Mouse (Mus musculus) heart, postnatal 25 days (tissue): ENCODE measurements around the gene Aacs. TPM values are rescaled to one million over a fixed set of nuclear protein-coding genes. Genes with fewer than 3 reads are reported as not detected.

Experiments
- DNase-seq: peaks from one replicate; pipeline ENCODE4 v3.0.0; 2022; ENCODE audit warnings: low spot score
- intact Hi-C: fragments of 180-260 bp; cut with DNase I; formaldehyde crosslinking; loops from one replicate; pipeline ENCODE4 v1.15.1; 2025
- total RNA-seq, 2 experiments: library from RNA; stranded (reverse); gene quantifications; 2 replicates each; pipeline ENCODE4 v1.2.3; 2021

The Aacs gene
- total RNA-seq, 2 experiments from 2014 or later: 3.0 to 4.1 TPM

- intact Hi-C loops: loop anchor here (5.0 kb wide), 2 partner anchors 50 to 80 kb away; no protein-coding TSS in a partner anchor
- no peak for DNase-seq
Measured at GRCm38 (mm10) chr5:125461868-125462445, 13.7 kb upstream of the Aacs start.

- no peak for DNase-seq
- intact Hi-C loops: no loop called here
Measured at GRCm38 (mm10) chr5:125465192-125465591, 10.4 kb upstream of the Aacs start.

- peak; percentile 95 for DNase-seq
- intact Hi-C loops: no loop called here
Measured at GRCm38 (mm10) chr5:125465701-125466106, 9.9 kb upstream of the Aacs start.

DNA sequence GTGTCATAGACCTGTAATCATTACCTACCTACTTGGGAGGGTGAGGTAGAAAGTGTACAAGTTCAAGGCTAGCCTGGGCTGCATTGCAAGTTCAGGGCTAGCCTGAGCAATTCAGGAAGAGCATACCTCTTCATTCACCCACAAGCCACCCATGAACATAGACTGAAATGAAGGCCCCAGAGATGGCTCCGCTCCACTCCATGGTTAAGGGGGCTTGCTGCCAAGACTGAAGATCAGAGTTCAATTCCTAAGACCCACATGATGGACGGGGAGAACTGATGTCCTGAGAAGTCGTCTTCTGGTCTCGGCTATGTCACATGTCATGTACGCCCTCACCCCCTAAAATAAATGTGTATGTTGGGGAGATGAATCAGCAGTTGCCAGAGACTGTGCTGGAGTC is 9.1 kb upstream of the Aacs start:
- intact Hi-C loops: no loop called here
- no peak for DNase-seq

DNA sequence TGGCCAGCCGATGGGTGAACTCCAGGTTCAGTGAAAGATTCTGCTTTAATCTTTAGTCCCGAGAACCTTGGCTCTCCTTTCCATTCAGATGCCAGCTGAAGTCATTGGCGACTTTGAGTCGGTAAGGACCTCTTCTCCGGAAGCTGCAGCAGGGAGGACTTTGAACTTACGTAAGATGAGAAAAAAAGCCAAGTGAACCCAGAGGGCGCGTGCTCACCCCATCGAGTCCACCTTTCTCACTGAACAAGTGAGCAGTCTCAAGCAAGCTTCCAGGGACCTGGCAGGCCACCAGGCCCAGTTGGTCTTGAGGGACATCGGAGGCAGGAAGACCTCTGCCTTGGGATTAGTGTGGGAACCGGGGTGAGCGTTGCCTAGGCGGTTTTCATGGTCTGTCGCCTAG is 8.4 kb upstream of the Aacs start:
- DNase-seq: no peak
- intact Hi-C loops: no loop called here

- intact Hi-C loops: no loop called here
- no peak for DNase-seq
Measured at GRCm38 (mm10) chr5:125470713-125471112, 4.9 kb upstream of the Aacs start.

GRCm38 (mm10) chr5:125472796-125473475 is 2.7 kb upstream of the Aacs start:
- no peak for DNase-seq
- intact Hi-C loops: no loop called here

DNA sequence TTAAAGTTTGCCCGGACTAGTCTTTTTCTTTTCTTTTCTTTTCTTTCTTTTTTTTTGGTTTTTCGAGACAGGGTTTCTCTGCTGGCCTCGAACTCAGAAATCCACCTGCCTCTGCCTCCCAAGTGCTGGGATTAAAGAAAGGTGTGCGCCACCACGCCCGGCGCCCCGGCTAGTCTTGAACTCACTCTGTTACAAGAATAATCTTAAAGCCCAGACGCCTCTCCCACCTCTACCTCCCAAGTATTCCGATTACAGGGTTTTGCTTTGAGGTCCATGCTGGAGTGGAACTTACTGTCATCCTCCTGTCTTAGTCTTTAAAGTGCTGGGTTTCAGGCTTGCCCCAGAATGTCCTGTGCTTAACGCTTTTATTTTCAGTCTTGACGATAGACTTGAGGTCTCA is 584 bp upstream of the Aacs start:
- intact Hi-C loops: no loop called here
- no peak for DNase-seq

- DNase-seq: no peak
- intact Hi-C loops: no loop called here
Measured at GRCm38 (mm10) chr5:125476286-125476625, 642 bp downstream of the Aacs start.

DNA sequence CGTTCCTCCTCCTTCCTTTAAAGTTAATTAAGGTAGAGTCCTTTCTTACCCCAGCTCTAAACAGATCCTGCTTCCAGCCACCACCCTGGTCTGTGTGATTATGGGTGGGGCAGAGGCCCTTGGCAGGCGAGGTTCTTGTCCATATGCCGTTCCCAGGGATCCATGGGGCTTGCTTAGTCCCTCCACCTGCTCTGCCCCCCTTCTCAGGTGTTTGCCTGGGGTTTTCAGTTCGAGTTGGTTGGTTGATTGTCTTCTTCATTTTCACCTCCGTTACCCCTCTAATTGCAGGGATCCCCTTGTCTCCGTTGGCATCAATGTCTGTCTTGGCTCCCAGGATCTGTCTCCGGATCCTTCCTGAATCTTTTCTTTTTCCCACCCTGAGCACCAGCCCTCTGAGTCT is 1.2 kb downstream of the Aacs start:
- no peak for DNase-seq
- intact Hi-C loops: no loop called here

GRCm38 (mm10) chr5:125477533-125477932 is 1.9 kb downstream of the Aacs start:
- DNase-seq: no peak
- intact Hi-C loops: no loop called here

GRCm38 (mm10) chr5:125478037-125478436 is 2.4 kb downstream of the Aacs start:
- no peak for DNase-seq
- intact Hi-C loops: no loop called here

GRCm38 (mm10) chr5:125479376-125479775 is 3.8 kb downstream of the Aacs start:
- intact Hi-C loops: no loop called here
- no peak for DNase-seq

- intact Hi-C loops: no loop called here
- no peak for DNase-seq
Measured at GRCm38 (mm10) chr5:125480434-125481231, 5.0 kb downstream of the Aacs start.

GRCm38 (mm10) chr5:125482474-125482873 is 6.9 kb downstream of the Aacs start:
- intact Hi-C loops: no loop called here
- no peak for DNase-seq

DNA sequence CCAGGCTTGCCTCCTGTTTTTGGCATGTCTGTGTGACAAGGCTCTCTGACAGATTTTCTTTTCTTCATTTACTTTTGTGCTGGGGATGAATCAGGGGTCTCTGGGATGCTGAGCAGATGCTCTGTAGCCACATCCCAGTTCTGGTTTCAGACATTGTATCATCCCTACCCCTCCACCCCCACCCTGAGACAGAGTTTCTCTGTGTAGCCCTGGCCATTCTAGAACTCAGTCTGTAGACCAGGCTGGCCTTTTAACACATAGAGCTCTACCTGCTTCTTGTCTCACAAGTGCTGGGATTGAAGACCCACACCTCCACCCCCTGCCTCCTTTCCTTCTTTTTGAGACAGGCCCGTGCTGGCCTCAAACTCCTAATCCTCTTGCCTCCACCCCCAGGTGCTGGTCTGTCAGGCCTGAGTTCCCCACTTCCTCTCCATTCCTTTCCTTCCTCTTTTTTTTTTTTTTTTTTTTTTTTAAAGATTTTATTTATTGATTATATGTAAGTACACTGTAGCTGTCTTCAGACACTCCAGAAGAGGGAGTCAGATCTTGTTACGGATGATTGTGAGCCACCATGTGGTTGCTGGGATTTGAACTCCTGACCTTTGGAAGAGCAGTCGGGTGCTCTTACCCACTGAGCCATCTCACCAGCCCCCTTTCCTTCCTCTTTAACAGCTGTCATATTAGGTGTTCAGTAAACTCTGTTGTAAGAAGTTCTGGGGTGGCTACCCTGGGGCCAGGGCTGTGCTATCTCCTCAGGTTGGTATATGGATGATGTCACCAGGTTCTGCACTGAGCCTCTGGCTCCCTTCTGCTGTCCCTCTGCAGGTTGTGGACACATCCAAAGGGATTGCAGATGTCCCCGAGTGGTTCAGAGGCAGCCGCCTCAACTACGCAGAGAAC is 8.3 kb downstream of the Aacs start:
- intact Hi-C loops: no loop called here
- DNase-seq: no peak

DNA sequence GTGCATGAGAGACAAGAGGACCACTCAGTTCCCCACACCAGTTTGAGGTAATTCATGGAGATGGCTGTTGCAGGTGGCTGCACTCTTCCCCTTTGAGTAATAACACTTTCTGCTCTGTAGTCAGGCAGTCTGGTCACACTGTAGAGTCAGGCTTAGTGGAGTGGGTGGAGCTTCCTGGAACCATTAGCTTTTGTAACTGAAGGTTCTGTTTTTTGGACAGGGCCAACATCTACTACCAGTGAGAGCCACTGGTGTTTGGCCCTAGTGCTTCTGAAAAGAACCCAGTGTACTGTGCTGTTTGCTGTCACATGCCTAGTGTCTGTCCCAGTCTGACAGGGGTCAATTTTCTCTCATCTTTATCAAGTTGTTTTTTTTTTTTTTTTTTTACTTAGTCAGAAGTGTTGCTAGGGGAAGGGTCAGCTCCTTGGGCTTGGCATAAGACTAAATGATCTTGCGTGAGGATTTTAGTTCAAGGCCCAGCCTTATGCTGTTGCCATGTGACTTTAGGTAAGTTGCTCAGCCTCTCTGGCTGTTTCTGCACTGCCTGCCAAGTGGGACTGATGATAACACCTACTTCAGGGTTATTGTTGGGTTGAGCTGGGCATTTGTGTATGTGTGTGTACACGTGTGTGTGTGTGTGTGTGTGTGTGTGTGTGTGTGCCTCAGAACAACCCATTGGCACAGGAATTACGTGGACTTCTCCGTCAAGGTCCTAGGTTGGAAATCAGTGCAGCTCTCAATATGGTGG is 9.6 kb downstream of the Aacs start:
- no peak for DNase-seq

GRCm38 (mm10) chr5:125486088-125486487 is 10.5 kb downstream of the Aacs start:
- intact Hi-C loops: loop anchor here (5.0 kb wide), 1 partner anchor 74 kb away; no protein-coding TSS in a partner anchor

More for the DNA sequence above, 9.6 kb downstream of the Aacs start:
- intact Hi-C loops: loop anchor here (5.0 kb wide), 1 partner anchor 73 kb away; no protein-coding TSS in a partner anchor

GRCm38 (mm10) chr5:125487375-125488115 is 11.9 kb downstream of the Aacs start:
- intact Hi-C loops: loop anchor here (5.0 kb wide), 1 partner anchor 75 kb away; no protein-coding TSS in a partner anchor
- DNase-seq: no peak

More at GRCm38 (mm10) chr5:125486088-125486487, 10.5 kb downstream of the Aacs start:
- no peak for DNase-seq
